23 mouse cellular contexts compared by ENCODE assay signal in the genomic region with DNA sequence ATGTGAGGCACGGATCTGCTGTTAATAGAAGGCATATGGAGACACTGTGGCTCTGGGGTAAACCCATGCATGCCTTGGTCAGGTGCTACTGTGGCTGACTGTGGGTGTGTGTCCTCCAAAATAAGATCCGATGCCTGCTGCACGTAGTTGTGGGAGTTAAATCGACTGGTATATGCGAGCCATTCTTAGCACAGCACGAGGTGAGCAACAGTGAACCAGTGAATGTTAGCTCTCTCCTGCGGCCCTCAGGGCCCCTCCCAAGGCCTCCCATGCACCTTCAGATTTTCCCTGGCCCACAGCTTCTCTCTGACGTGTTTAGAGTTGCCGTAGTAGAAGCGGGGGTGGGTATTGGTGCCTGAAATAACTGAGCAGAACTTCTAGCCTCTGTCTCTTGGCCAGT. TPM values are rescaled to one million over a fixed set of nuclear protein-coding genes. Genes with fewer than 3 reads are reported as not detected.
DNase-seq lines count a peak whose midpoint lies in the region.
"Had no signal": no experiment of that assay in that cellular context is flagged by ENCODE, and none has a peak within 500 bp of the region (broad histone marks: within the 10 kb centered on the region; RNA-seq: fewer than 3 reads in every experiment).

No protein-coding gene starts in this region.

- intact Hi-C loops in left cerebral cortex, postnatal 4 days (cut with DNase I) = no loop called here
- intact Hi-C loops in left cerebral cortex, postnatal 25 days (cut with DNase I) = no loop called here

- DNase-seq in frontal cortex, adult 2 months (ENCODE audit: extremely low spot score in 1 of 2, low spot score in 1 of 2) = peak; percentile 53 to 59
- no peak for DNase-seq in frontal cortex, postnatal 25 days (ENCODE audit: low spot score in 2 of 2)
- peak; percentile 29 for DNase-seq in left cerebral cortex, adult 11 months (ENCODE audit: low spot score)
- DNase-seq in left cerebral cortex, postnatal 4 days = no peak
- DNase-seq in brain, adult 2 months (ENCODE audit: low read depth, low spot score) = peak; percentile 77
- DNase-seq in left cerebral cortex, postnatal 25 days (ENCODE audit: low spot score in 2 of 2) = peak; percentile 48 to 88
- no peak for DNase-seq in yolk sac, embryonic 10.5 days (ENCODE audit: low spot score)
- DNase-seq in spleen, postnatal 14 days (ENCODE audit: low spot score in 2 of 2) = no peak
- DNase-seq: adrenal gland, postnatal 14 days; cerebellum, adult 18-20 months; cerebellum, postnatal 10 days; gastrocnemius, postnatal 10 days; kidney, adult 11 months; kidney, postnatal 14 days; liver; lung, adult 2 months; lung, postnatal 10 days; thymus, adult 18-20 months; thymus, postnatal 25 days had no signal

RNA-seq across cellular contexts. Expression of gene Mrps18a, which starts 8.9 kb away (rescaled TPM):
- 94.8 and 106 TPM in 2 replicates for polyA plus RNA-seq in frontal cortex, adult 2 months (2012; rRNA removed)
- total RNA-seq in left cerebral cortex, postnatal 4 days (2021) = 10 to 100 TPM; 75.8 to 78.3 TPM
- total RNA-seq in left cerebral cortex, postnatal 25 days (2021) = 10 to 100 TPM; 81.7 to 83.5 TPM

RNA-seq across cellular contexts. Expression of gene Rsph9, which starts 24.4 kb away (rescaled TPM):
- polyA plus RNA-seq in frontal cortex, adult 2 months (2012; rRNA removed) = 29.9 and 37.9 TPM in 2 replicates
- total RNA-seq in left cerebral cortex, postnatal 4 days (2021) = 10 to 100 TPM; 40.0 to 43.8 TPM
- 10 to 100 TPM; 17.8 to 20.6 TPM for total RNA-seq in left cerebral cortex, postnatal 25 days (2021)
- total RNA-seq: G1E; granulocyte monocyte progenitor cell, adult 5-6 weeks; monocyte, adult 5-6 weeks had no signal
- polyA plus RNA-seq: erythroblast, embryonic 14.5 days; G1E had no signal

RNA-seq across cellular contexts. Expression of gene Mad2l1bp, which starts 33.7 kb away (rescaled TPM):
- 14.2 and 14.8 TPM in 2 replicates for polyA plus RNA-seq in frontal cortex, adult 2 months (2012; rRNA removed)
- 10 to 100 TPM; 16.2 to 17.8 TPM for total RNA-seq in left cerebral cortex, postnatal 4 days (2021)
- total RNA-seq in left cerebral cortex, postnatal 25 days (2021) = 10 to 100 TPM; 13.0 to 13.5 TPM

RNA-seq across cellular contexts. Expression of gene Gtpbp2, which starts 41.2 kb away (rescaled TPM):
- 151 and 168 TPM in 2 replicates for polyA plus RNA-seq in frontal cortex, adult 2 months (2012; rRNA removed)
- total RNA-seq in left cerebral cortex, postnatal 4 days (2021) = 100 to 1,000 TPM; 111 TPM
- total RNA-seq in left cerebral cortex, postnatal 25 days (2021) = 100 to 1,000 TPM; 108 to 119 TPM

Comparison
In these comparisons a context has a peak if more than half of its experiments do, and no peak if none do; other contexts are left out.
1. DNase-seq: peak in frontal cortex, adult 2 months (2 of 2), left cerebral cortex, adult 11 months (single experiment), brain, adult 2 months (single experiment) and left cerebral cortex, postnatal 25 days (2 of 2); none in frontal cortex, postnatal 25 days (0 of 2), left cerebral cortex, postnatal 4 days (single experiment), yolk sac, embryonic 10.5 days (single experiment) and spleen, postnatal 14 days (0 of 2).